Mouse (Mus musculus) liver, embryonic 14.5 days (tissue): ENCODE results near the gene Vasn.

Experiments used
- CTCF ChIP-seq: IDR thresholded peaks from 2 replicates; pipeline ENCODE4 v1.5.1; 2016; ENCODE audit warnings: antibody characterized with exemption, low read depth, control low read depth
- EP300 ChIP-seq: IDR thresholded peaks from 2 replicates; pipeline ENCODE4 v1.6.1; 2016; ENCODE audit warnings: antibody characterized with exemption, low read depth

GRCm38 (mm10) chr16:4645867-4646266 is 6.1 kb downstream of the Vasn start:
- TF ChIP-seq CTCF (no peak), EP300 (no peak)
